Mouse (Mus musculus) NIH3T3 (cell line): Measurements from ENCODE around the gene Gm3183.
"Not testable (repeated sequence)": the region's sequence is repeated elsewhere in the genome, so short reads cannot be mapped to it uniquely, and the experiment has no call there.

Experiments used
- DNase-seq: peaks from one replicate; pipeline ENCODE4 v3.0.0-alpha.2; 2012; ENCODE audit warnings: low read depth

The Gm3183 gene

DNA sequence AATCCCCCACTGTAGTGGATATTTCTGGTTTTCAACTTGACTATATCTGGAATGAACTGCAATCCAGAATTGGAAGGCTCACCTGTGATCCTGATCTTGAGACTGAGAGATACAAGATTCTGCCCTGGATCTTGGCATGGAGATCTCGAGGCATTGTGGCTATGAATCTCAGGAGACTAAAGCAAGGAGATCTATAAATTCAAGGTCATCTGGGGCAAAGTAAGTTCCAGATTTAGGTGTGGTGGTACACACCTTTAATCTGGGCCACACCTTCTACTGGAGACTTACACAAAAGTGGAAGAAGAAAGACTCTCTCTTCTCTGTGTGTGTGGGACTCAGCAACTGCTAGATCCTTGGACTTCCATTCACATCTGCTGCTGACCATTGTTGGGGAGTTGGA is at the start of gene Gm3183:
Gene Gm3183, plus strand, starts transcription at position 301 of the 400 bp plus-strand sequence.
- not testable (repeated sequence) for DNase-seq
